Mouse (Mus musculus): ENCODE results near the gene Tmem254c.
"Not testable (repeated sequence)": the region's sequence is repeated elsewhere in the genome, so short reads cannot be mapped to it uniquely, and the experiment has no call there.

DNA sequence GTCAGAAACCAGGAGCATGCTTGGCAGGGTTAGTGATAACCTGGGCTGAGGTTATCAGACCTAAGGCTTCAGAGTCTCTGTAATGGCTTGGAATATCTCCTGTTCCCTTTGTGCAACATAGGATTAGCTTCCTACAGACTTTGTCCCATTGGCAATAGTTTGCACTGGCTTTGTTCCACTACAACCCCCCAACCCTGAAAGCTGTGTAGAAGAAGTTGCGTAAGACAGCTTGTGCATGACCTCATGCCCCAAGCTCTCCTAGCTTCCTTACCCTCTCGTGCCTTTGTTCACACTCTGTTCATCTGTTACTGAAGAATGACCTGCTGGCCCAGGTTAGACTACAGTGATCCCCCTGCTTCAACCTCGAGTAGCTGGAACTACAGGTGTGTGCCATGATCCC lies 30.5 kb upstream of the Tmem254c start:
- not testable (repeated sequence) for TF ChIP-seq CTCF (IDR thresholded peaks at IDR 0.05; ENCODE audit: borderline replicate concordance, control insufficient read depth, extremely low read depth, insufficient read depth, low read length, poor library complexity); POLR2A (IDR thresholded peaks at IDR 0.05; ENCODE audit: control insufficient read depth, extremely low read depth, insufficient read depth, low read length, poor library complexity)

Measured in thymus, adult 2 months (tissue).